Mouse (Mus musculus) naive thymus-derived CD4-positive, alpha-beta T cell, adult 2 months (primary cell): ENCODE data around the gene Kcne1.

Experiments used
- DNase-seq: peaks from one replicate; pipeline ENCODE4 v3.0.0-alpha.2; 2011; ENCODE audit warnings: low read depth

The Kcne1 gene

GRCm38 (mm10) chr16:92359229-92359628, at the start of gene Kcne1:
Kcne1 (minus strand) TSS chr16:92359468.
- DNase-seq = no peak

DNA sequence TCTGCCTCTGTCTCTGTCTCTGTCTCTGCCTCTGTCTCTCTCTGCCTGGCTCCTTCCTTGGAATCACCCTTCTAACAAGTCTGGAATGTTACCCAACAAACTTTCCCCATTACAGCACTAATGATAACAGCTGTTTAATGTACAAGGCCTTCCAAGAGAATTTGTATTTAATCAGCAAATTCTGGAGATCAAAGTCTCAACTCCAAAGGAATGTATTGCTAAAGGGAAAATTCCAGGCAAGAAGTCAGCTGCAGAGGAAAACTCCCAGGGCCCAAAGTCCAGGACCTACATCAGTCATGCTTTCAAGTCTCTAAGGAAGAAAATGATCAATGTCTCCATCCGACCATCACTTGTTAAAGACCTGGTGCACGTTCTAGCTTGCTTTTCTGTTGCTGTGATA, 48.6 kb upstream of the Kcne1 start:
- no peak for DNase-seq

GRCm38 (mm10) chr16:92404141-92404540, 44.9 kb upstream of the Kcne1 start:
- no peak for DNase-seq

- no peak for DNase-seq
Observed at GRCm38 (mm10) chr16:92403069-92403468, 43.8 kb upstream of the Kcne1 start.

DNA sequence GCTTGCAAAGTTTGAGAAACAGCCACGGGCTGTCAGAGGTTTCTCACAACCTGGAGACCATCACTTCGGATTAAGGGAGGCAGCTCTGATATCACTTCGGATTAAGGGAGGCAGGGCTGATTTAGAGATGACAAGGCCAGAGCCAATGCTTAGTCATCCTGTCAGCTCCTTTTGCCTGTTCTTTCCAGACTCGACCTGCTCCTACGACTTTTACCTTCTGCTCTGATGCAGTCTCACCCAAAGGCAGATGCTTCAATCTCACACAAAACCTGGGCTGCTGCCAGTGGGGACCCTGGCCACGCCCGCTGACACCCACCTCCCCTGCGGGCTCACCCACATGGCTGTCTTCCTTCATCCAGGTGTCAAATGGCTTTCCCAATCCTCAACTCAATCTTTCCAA, 42.9 kb upstream of the Kcne1 start:
- DNase-seq = no peak

DNA sequence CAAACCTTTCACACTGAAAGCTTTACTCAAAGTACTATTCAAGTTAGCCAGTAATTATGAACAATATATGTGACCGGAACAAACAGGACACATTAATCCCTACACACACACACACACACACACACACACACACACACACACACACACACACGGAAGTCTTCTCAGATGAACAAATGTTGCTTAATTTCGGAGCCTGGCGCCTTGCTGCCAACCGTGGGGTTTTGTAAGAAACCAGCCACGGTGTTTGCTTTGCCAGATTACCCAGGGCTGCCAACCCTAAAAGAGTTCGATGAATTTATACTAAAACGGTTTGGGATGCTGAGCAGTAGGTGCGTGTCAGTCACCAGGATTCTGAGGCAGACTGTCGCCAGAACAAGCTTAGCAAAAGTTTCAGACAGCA, 41.9 kb upstream of the Kcne1 start:
- no peak for DNase-seq

DNA sequence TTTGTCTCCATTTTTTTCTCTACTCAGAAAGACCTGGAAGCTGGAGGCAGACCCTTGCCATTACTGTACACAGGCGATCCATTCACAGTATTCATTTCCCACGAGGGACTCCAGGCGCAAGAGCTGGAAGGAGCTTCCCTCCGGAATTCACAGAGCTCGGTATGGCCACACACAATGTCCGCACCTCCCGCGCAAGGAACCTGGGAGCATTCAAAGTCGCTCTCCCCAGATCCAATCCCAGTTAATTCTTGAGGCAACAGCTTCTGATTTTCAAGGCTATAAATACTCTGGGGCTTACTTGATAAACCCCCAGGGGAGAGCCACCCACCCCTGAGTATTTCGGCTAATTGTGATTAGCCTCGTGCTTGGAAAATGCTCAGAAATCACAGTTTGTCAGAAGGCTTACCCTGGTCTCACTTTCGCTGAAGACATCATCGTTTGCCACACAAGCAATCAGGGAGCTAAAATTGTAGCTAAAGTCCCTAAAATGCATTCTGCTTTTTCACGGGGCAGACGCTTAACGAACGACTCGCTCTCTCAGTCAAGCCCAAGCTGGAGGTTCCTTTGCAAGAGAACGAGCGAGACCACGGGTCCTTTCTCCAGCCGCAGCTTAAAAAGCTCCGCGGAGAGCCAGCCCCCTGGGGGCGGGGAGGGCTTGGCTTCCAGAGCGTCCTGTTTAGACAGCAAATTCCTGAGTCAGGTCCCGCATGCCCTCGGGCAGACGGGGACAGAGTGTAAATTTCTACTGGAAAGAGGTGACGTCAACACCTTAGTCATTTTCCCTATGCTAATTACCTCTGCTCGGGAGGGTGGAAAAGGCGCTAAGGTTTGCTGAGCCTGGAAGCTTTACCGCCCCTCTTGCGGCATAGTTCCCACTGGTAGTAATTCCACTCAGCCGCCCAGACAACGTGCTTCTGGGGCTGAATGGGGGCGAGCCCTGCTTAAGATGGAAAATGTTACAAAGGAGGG, 40.5 kb upstream of the Kcne1 start:
- no peak for DNase-seq

DNA sequence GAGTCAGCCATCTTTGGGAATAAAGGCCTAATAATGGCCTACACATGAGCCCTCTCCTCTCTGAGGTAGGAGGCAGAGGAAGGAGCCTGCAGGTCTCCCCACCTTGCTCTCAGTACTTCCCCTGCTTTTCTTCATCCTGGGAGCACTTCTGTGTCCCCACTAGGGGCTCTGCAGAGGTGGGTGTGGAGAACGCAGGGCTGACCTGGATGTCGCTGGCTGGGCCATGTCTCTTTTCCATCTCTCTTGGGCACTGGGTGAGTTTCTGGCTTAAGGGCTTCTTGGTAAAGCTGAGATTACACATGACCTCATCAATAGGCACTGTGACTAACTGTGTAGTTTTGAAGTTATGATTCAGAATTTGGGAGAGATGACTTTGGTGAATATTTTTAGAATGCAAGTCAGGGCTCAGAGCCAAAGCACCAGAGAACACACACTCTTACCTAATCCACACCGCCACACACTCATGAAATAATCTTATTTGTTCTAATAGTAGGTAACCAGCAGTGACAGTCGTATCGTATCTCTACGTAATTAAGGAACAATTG, 39.4 kb upstream of the Kcne1 start:
- DNase-seq = no peak

DNA sequence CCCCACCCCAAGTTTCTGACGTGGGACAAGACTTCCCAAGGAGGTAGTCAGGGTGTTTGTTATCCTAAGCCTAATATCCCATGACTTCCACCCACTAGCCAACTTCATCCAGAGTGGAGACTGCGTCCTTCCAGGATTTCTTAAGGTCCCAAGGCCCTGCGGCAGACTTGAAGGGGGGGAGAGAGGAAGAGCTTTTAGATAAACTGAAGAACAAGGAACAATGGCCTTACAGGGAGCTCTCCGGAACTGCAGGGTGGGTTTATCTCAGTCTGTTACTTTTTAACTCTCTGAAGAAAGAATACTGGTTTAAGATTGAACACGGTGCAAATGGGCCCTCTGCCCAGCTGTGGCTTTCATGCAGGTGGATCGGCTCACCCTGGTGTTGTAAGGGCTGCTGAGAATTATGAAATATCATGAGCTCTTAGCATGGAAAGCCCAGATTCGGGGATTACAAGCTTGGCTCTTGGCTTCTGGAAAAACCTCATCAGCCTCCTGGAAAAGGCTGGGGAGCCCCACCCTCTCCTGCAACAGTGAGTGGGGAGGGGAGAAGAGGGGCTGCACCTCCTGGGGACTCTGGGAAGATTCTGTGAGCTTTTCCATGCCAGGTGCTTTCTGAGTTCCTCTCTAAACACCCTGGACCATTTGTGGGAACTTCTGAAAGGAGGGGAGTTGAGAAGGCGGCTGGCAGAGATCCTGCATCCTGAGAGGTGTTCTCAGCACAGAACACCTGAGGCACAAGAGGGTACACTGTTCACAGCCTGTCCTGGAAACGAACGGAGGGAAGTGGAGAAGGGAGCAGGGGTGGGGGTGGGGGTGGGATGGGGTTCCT, 38.7 kb upstream of the Kcne1 start:
- DNase-seq = no peak

- no peak for DNase-seq
Observed at GRCm38 (mm10) chr16:92393732-92394131, 34.5 kb upstream of the Kcne1 start.

- no peak for DNase-seq
Observed at GRCm38 (mm10) chr16:92387692-92388091, 28.4 kb upstream of the Kcne1 start.

DNA sequence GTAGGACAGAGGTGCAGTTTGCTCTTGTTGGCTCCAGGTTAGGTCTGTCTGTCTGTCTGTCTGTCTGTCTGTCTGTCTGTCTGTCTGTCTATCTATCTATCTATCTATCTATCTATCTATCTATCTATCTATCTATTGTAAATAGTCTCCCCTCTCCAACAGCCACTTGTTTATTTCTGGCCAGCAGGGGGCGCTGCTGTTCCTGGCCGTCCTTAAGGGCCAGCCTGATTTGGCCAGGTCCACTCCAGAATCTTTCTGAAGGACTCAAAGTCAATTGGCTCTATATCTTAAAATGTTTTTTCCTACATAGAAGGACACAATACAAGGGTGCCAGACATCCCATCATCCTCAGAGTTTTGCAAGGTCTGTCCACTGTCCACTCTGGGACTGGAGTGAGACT, 25.8 kb upstream of the Kcne1 start:
- DNase-seq = peak; percentile 55

- DNase-seq = no peak
Observed at GRCm38 (mm10) chr16:92383412-92383811, 24.1 kb upstream of the Kcne1 start.

GRCm38 (mm10) chr16:92382508-92382907, 23.2 kb upstream of the Kcne1 start:
- DNase-seq = no peak

- DNase-seq = no peak
Observed at GRCm38 (mm10) chr16:92381092-92381491, 21.8 kb upstream of the Kcne1 start.

DNA sequence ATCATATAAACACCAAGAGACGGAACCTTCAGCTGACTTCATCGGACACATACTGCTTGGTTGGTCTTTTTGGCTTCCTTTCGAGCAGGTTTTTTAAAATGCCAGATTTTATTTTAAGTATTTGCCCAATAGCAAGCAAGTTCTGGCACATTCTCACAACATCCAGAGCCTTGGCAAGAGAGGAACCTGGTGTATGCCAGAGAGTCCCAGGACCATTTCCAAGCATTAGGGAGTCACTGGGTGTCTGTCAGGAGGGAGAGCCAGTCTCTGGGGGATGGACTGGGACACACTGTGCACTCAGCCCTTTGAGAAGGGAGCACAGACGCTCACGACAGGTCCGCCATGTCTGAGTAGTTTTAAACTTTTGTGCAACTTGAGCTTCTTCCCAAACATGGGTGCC, 17.7 kb upstream of the Kcne1 start:
- no peak for DNase-seq

- no peak for DNase-seq
Observed at GRCm38 (mm10) chr16:92371623-92372022, 12.4 kb upstream of the Kcne1 start.

DNA sequence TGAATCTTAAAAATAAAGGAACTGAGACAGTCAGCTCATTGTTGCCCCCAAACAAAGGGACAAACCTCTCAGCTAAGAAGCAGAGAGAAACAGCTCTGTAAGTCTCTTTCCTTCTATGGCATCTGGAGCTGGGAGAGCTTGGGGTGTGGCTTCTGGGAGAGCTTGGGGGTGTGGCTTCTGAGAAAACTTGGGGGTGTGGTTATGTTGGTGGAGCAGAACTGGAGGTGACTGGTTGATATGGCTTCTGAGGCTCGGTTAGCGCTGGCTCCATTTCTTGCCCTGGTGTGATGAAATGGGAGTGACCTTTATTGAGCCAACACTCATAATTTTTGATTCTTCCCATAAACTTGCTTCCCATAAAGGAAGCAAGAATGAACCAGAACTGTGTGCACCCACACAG, 10.0 kb upstream of the Kcne1 start:
- DNase-seq = no peak

DNA sequence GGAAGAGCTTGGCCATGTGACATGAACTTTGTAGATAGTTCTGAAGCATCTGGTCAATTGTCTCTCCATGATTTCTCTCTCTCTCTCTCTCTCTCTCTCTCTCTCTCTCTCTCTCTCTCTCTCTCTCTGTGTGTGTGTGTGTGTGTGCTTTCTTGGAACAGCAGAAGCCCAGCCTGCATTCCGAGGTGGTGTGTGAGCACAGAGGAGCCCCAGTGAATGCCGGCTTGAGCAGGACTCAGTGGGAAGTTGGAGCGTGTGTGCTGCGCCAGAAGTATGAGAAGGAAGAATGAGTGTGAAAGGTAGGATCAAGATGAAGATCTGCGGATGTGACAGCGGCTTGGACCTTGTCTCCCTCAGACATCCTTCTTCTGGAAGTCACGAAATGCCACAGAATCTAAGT, 6.2 kb upstream of the Kcne1 start:
- DNase-seq = no peak

- no peak for DNase-seq
Observed at GRCm38 (mm10) chr16:92360711-92361110, 1.4 kb upstream of the Kcne1 start.

GRCm38 (mm10) chr16:92358734-92359133, 534 bp downstream of the Kcne1 start:
- no peak for DNase-seq

DNA sequence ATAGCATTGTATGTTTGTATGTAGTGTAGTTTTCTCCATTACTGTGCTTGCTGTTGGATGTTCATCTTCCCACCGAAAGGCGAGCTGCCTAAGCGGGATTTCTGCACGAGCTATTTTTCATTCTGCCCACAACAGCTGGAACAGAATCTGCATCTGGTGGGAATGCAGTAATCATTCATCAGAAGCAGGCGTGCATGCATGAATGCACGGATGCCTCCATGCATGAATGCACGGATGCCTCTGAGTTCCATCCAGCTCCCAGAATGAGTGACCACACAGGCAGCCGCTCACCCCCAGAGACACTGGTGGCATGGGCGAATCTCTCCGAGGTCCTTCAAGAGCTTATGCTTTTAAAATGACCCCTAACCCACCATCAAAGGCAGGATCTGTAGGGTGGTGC, 1.7 kb downstream of the Kcne1 start:
- no peak for DNase-seq

GRCm38 (mm10) chr16:92357023-92357422, 2.2 kb downstream of the Kcne1 start:
- no peak for DNase-seq
